In the genomic region with DNA sequence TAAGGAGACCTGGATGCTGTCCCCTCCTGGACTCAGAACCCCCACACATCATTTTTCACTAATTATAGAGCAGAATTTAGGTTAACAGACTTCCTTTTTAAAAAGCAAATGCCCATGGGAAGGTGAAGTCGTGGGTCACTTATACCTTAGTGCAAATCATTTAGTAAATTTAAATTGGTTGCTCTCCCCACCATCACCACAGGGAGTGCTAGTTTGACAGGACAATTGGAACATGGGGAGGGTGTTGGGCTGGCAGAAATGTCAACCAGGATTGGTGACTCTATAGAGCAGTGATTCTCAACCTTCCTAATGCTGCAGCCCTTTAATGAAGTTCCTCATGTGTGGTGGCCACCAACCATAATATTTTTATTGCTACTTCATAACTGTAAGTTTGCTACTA, we compare ENCODE assay signal across 8 mouse cellular contexts. TPM values are rescaled to one million over a fixed set of nuclear protein-coding genes. Genes with fewer than 3 reads are reported as not detected.
DNase-seq lines count a peak whose midpoint lies in the region; ATAC-seq and TF ChIP-seq lines count a peak whose summit lies in the region.

No protein-coding gene starts in this region.

- H3K4me3 ChIP-seq in heart, adult 2 months = no peak overlapping the region
- H3K4me3 ChIP-seq in heart, embryonic 10.5 days = no peak overlapping the region
- H3K4me3 ChIP-seq in liver, embryonic 13.5 days (replicated peaks) = no peak overlapping the region
- no peak overlapping the region for H3K4me3 ChIP-seq in midbrain, embryonic 10.5 days

- TF ChIP-seq POLR2A in heart, adult 2 months (IDR thresholded peaks at IDR 0.05; ENCODE audit: insufficient read depth, low read depth, low read length) = no peak

- H3K79me2 ChIP-seq in heart, adult 2 months (replicated peaks; ENCODE audit: control insufficient read depth, insufficient read depth, low read length) = no peaks in the 10 kb centered on the region

- DNase-seq in heart, adult 2 months = no peak
- no peak for DNase-seq in heart, embryonic 10.5 days (ENCODE audit: low spot score)
- DNase-seq in 416B (ENCODE audit: low read depth) = peak; percentile 46
- peak; percentile 56 for DNase-seq in adipocyte (ENCODE audit: low spot score)
- no peak for DNase-seq in liver, embryonic 13.5 days
- no peak for DNase-seq in c-Kit-positive CD71-positive TER-119-positive erythroid progenitor cells, embryonic 14.5 days (ENCODE audit: low spot score)
- DNase-seq in midbrain, embryonic 10.5 days (ENCODE audit: low spot score) = no peak
- no peak for DNase-seq in urinary bladder, postnatal 10 days (ENCODE audit: low spot score)

- H3K9me3 ChIP-seq in heart, embryonic 10.5 days = no peaks in the 10 kb centered on the region
- no peaks in the 10 kb centered on the region for H3K9me3 ChIP-seq in liver, embryonic 13.5 days (replicated peaks)
- no peaks in the 10 kb centered on the region for H3K9me3 ChIP-seq in midbrain, embryonic 10.5 days (replicated peaks)

- H3K27me3 ChIP-seq in heart, adult 2 months (ENCODE audit: control insufficient read depth, insufficient read depth, low read length) = peaks cover 18% of the 10 kb centered on the region
- H3K27me3 ChIP-seq in heart, embryonic 10.5 days (ENCODE audit: insufficient read depth, poor library complexity, severe bottlenecking) = peaks cover 66% of the 10 kb centered on the region
- H3K27me3 ChIP-seq in liver, embryonic 13.5 days = peaks cover 75% of the 10 kb centered on the region
- peaks cover 96% of the 10 kb centered on the region for H3K27me3 ChIP-seq in midbrain, embryonic 10.5 days (ENCODE audit: low read depth, poor library complexity, severe bottlenecking)

- peak overlapping the region; percentile 99; the same call in 1 of the 2 replicates for H3K4me2 ChIP-seq in liver, embryonic 13.5 days

- TF ChIP-seq EP300 in heart, adult 2 months (IDR thresholded peaks at IDR 0.05; ENCODE audit: insufficient read depth, low read depth, low read length) = no peak

- H3K4me1 ChIP-seq in heart, adult 2 months (ENCODE audit: control insufficient read depth, insufficient read depth, low read length) = peaks cover 3% of the 10 kb centered on the region
- peaks cover 50% of the 10 kb centered on the region for H3K4me1 ChIP-seq in heart, embryonic 10.5 days
- peaks cover 49% of the 10 kb centered on the region for H3K4me1 ChIP-seq in liver, embryonic 13.5 days (replicated peaks)
- H3K4me1 ChIP-seq in midbrain, embryonic 10.5 days = peaks cover 48% of the 10 kb centered on the region

- peak; percentile 63 for TF ChIP-seq CTCF in heart, adult 2 months (IDR thresholded peaks at IDR 0.05)

- 16% methylated on average over 1 of the region's 1 CpGs for WGBS in heart, adult 2 months
- WGBS in heart, embryonic 10.5 days = 3% methylated on average over 1 of the region's 1 CpGs
- WGBS in liver, embryonic 13.5 days (ENCODE audit: insufficient replicate concordance) = 8% methylated on average over 1 of the region's 1 CpGs
- WGBS in midbrain, embryonic 10.5 days = 18% methylated on average over 1 of the region's 1 CpGs

- no peak for ATAC-seq in liver, embryonic 13.5 days (ENCODE audit: low read depth)

- no peak overlapping the region for H3K27ac ChIP-seq in heart, adult 2 months
- no peak overlapping the region for H3K27ac ChIP-seq in heart, embryonic 10.5 days
- H3K27ac ChIP-seq in liver, embryonic 13.5 days = no peak overlapping the region
- H3K27ac ChIP-seq in midbrain, embryonic 10.5 days (replicated peaks) = no peak overlapping the region

- no peaks in the 10 kb centered on the region for H3K36me3 ChIP-seq in heart, adult 2 months (ENCODE audit: control insufficient read depth, insufficient read depth, low read length)
- H3K36me3 ChIP-seq in heart, embryonic 10.5 days = no peaks in the 10 kb centered on the region
- H3K36me3 ChIP-seq in liver, embryonic 13.5 days = no peaks in the 10 kb centered on the region
- no peaks in the 10 kb centered on the region for H3K36me3 ChIP-seq in midbrain, embryonic 10.5 days

- H3K9ac ChIP-seq in heart, adult 2 months (ENCODE audit: low read depth, low read length) = no peak overlapping the region
- no peak overlapping the region for H3K9ac ChIP-seq in liver, embryonic 13.5 days

- intact Hi-C loops in heart, adult 2 months (cut with DNase I) = no loop called here

RNA-seq across cellular contexts. Expression of gene Itpka, which starts 3.1 kb away (rescaled TPM):
- under 1 TPM; 0.52 to 0.59 TPM for total RNA-seq in heart, adult 2 months (2021)
- polyA plus RNA-seq in heart, adult 2 months (2012; rRNA removed) = 0.44 and 1.3 TPM in 2 replicates
- polyA plus RNA-seq in heart, embryonic 10.5 days (2016; fragmentation: Nextera tagmentation; extraction: Ambion mirVana) = 2.7 and 3.1 TPM in 2 replicates
- polyA plus RNA-seq in liver, embryonic 13.5 days (2015; fragmentation: Nextera tagmentation; extraction: Ambion mirVana) = 2.3 and 2.9 TPM in 2 replicates
- 0.73 and 1.4 TPM in 2 replicates for polyA plus RNA-seq in midbrain, embryonic 10.5 days (2016; fragmentation: Nextera tagmentation; extraction: Ambion mirVana)

RNA-seq across cellular contexts. Expression of gene Ltk, which starts 14.9 kb away (rescaled TPM):
- not detected for total RNA-seq in heart, adult 2 months (2021)
- 0.09 and 0.39 TPM in 2 replicates for polyA plus RNA-seq in heart, adult 2 months (2012; rRNA removed)
- polyA plus RNA-seq in heart, embryonic 10.5 days (2016; fragmentation: Nextera tagmentation; extraction: Ambion mirVana) = 0.10 and 0.13 TPM in 2 replicates
- 0.08 TPM in 1 of 2 replicates, not detected in the other for polyA plus RNA-seq in liver, embryonic 13.5 days (2015; fragmentation: Nextera tagmentation; extraction: Ambion mirVana)
- polyA plus RNA-seq in midbrain, embryonic 10.5 days (2016; fragmentation: Nextera tagmentation; extraction: Ambion mirVana) = 0.11 TPM in 1 of 2 replicates, not detected in the other

RNA-seq across cellular contexts. Expression of gene Rpap1, which starts 42.1 kb away (rescaled TPM):
- total RNA-seq in heart, adult 2 months (2021) = 10 to 100 TPM; 12.2 to 13.3 TPM
- 10.5 and 12.1 TPM in 2 replicates for polyA plus RNA-seq in heart, adult 2 months (2012; rRNA removed)
- 31.4 and 32.0 TPM in 2 replicates for polyA plus RNA-seq in heart, embryonic 10.5 days (2016; fragmentation: Nextera tagmentation; extraction: Ambion mirVana)
- 10.2 and 11.9 TPM in 2 replicates for polyA plus RNA-seq in liver, embryonic 13.5 days (2015; fragmentation: Nextera tagmentation; extraction: Ambion mirVana)
- 39.8 and 41.0 TPM in 2 replicates for polyA plus RNA-seq in midbrain, embryonic 10.5 days (2016; fragmentation: Nextera tagmentation; extraction: Ambion mirVana)

RNA-seq across cellular contexts. Expression of gene Tyro3, which starts 52.3 kb away (rescaled TPM):
- total RNA-seq in heart, adult 2 months (2021) = 1 to 10 TPM; 1.2 to 1.5 TPM
- polyA plus RNA-seq in heart, adult 2 months (2012; rRNA removed) = 1.6 and 2.7 TPM in 2 replicates
- 8.9 and 11.6 TPM in 2 replicates for polyA plus RNA-seq in heart, embryonic 10.5 days (2016; fragmentation: Nextera tagmentation; extraction: Ambion mirVana)
- 1.5 TPM in 2 replicates for polyA plus RNA-seq in liver, embryonic 13.5 days (2015; fragmentation: Nextera tagmentation; extraction: Ambion mirVana)
- 27.6 and 27.9 TPM in 2 replicates for polyA plus RNA-seq in midbrain, embryonic 10.5 days (2016; fragmentation: Nextera tagmentation; extraction: Ambion mirVana)

Comparison
In these comparisons a context has a peak if more than half of its experiments do, and no peak if none do; other contexts are left out.
1. DNase-seq: peak in 416B (single experiment) and adipocyte (single experiment); none in heart, adult 2 months (0 of 2), heart, embryonic 10.5 days (single experiment), liver, embryonic 13.5 days (single experiment), c-Kit-positive CD71-positive TER-119-positive erythroid progenitor cells, embryonic 14.5 days (single experiment), midbrain, embryonic 10.5 days (single experiment) and urinary bladder, postnatal 10 days (single experiment).